Mouse (Mus musculus) midbrain, embryonic 10.5 days (tissue): ENCODE data around the gene Hba-a1. TPM values are rescaled to one million over a fixed set of nuclear protein-coding genes. Genes with fewer than 3 reads are reported as not detected.
"Not testable (repeated sequence)": the region's sequence is repeated elsewhere in the genome, so short reads cannot be mapped to it uniquely, and the experiment has no call there.

Experiments
- DNase-seq: peaks from one replicate; pipeline ENCODE4 v3.0.0-alpha.2; 2017; ENCODE audit warnings: low spot score
- H3K27ac ChIP-seq: fragments of 300-500 bp; sonication (generic); replicated peaks from 2 replicates; pipeline ENCODE4 v1.5.1; 2016; ENCODE audit warnings: mild to moderate bottlenecking
- H3K27me3 ChIP-seq: fragments of 300-500 bp; sonication (generic); 2 replicates; pipeline ENCODE4 v1.6.1; 2016; ENCODE audit warnings: low read depth, mild to moderate bottlenecking; ENCODE audit not compliant: poor library complexity, severe bottlenecking
- H3K36me3 ChIP-seq: fragments of 300-500 bp; sonication (generic); 2 replicates; pipeline ENCODE4 v1.6.1; 2016; ENCODE audit warnings: mild to moderate bottlenecking, moderate library complexity
- H3K4me1 ChIP-seq: fragments of 300-500 bp; sonication (generic); 2 replicates; pipeline ENCODE4 v1.6.1; 2016
- H3K4me3 ChIP-seq: fragments of 300-500 bp; sonication (generic); 2 replicates; pipeline ENCODE4 v1.5.1; 2016; ENCODE audit warnings: mild to moderate bottlenecking, moderate library complexity
- H3K9me3 ChIP-seq: fragments of 300-500 bp; sonication (generic); replicated peaks from 2 replicates; pipeline ENCODE4 v1.6.1; 2016; ENCODE audit warnings: mild to moderate bottlenecking
- WGBS: fragments of 180-500 bp; shearing (Covaris S2); methylation state at CpG from one replicate; pipeline ENCODE4 v1.1.7; 2016; 5-methylcytosine and 5-hydroxymethylcytosine counted together
- polyA plus RNA-seq: library from polyadenylated mRNA; unstranded; fragments of >200 nt; fragmentation: Nextera tagmentation; extraction: Ambion mirVana; gene quantifications from 2 replicates; pipeline ENCODE4 v1.2.1, GENCODE M21; 2016

Hba-a1 gene
- polyA plus RNA-seq, 1 experiment from 2014 or later, result 2,239 TPM

DNA sequence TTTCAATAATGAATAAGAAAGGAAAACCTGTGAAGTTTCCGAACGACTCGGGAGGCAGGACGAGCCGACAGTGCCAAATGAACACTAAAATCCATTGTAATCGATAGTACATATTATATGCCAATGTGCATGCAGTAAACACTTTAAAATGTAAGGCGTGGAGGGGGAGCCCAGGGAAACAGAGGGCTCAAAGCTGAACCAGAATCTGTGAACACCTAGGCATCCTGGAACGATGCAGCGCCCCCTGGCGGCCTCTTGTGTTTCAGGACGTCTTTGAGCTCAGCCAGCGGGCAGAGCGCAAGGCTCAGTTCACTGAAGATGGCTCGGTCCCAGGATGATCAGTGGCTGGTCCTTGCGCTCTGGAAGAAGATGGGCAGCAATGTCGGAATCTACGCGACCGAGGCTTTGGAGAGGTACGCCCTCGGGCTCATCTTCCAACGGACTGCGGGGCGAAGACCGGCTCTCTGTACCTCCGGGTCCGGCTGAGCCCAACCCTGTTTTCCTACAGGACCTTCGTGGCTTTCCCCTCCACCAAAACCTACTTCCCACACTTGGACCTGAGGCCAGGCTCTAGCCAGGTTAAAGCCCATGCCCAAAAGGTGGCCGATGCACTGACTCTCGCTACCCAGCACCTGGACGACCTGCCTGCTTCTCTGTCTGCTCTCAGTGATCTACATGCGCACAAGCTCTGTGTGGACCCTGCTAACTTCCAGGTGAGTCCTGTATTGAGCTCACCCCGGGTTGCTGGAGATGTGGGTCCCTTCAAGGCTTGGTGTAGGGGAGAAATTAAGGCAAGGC is 3.6 kb downstream of the Hba-a1 start, which contains the start of gene Hbq1b:
Hbq1b (plus strand) TSS at position 271 of the 798 bp plus-strand sequence.
- peaks cover 15% of the 10 kb centered on the region for H3K27me3 ChIP-seq
- H3K27ac ChIP-seq, H3K4me1 ChIP-seq, H3K36me3 ChIP-seq, H3K9me3 ChIP-seq: not testable (repeated sequence)
- peak within 1 kb of the TSS; percentile 45 for H3K4me3 ChIP-seq
- 21% methylated on average over 32 of the region's 33 CpGs for WGBS
- peak; percentile 67 for DNase-seq

DNA sequence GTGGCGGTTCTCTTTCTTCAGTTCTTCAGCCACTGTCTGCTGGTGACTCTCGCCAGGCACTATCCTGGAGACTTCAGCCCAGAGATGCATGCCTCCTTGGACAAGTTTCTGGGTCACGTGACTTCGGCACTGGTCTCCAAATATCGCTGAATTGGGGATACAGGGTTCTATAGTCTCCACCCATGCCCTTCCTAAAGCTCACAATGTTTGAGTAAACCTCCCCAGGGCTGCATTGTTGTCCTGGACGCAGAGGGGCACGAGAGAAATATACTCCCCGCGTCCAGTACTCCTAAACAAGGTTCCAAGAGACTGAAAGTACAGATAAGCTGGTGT is 4.1 kb downstream of the Hba-a1 start:
- 72% methylated on average over 9 of the region's 9 CpGs for WGBS
- Histone ChIP-seq H3K4me1 (no peaks in the 10 kb centered on the region), H3K36me3 (no peaks in the 10 kb centered on the region), H3K4me3 (peak overlapping the region; percentile 45; the same call in 1 of the 2 replicates), H3K27ac (no peak overlapping the region), H3K9me3 (no peaks in the 10 kb centered on the region), H3K27me3 (peaks cover 15% of the 10 kb centered on the region)
- no peak for DNase-seq

GRCm38 (mm10) chr11:32292819-32293218 is 9.5 kb downstream of the Hba-a1 start:
- H3K9me3 ChIP-seq, DNase-seq, H3K4me3 ChIP-seq, H3K4me1 ChIP-seq, H3K27ac ChIP-seq, H3K36me3 ChIP-seq: not testable (repeated sequence)
- 93% methylated on average over 4 of the region's 4 CpGs for WGBS
- H3K27me3 ChIP-seq, result peaks cover 13% of the 10 kb centered on the region

GRCm38 (mm10) chr11:32293479-32293878 is 10.2 kb downstream of the Hba-a1 start:
- not testable (repeated sequence) for H3K36me3 ChIP-seq, H3K27ac ChIP-seq, DNase-seq, H3K4me1 ChIP-seq, H3K9me3 ChIP-seq, H3K4me3 ChIP-seq
- peaks cover 10% of the 10 kb centered on the region for H3K27me3 ChIP-seq
- 77% methylated on average over 3 of the region's 3 CpGs for WGBS

- no CpG with 5 or more reads among the region's 4 CpGs for WGBS
- not testable (repeated sequence) for H3K9me3 ChIP-seq, DNase-seq, H3K27ac ChIP-seq, H3K4me1 ChIP-seq, H3K4me3 ChIP-seq, H3K36me3 ChIP-seq
- H3K27me3 ChIP-seq, result peaks cover 22% of the 10 kb centered on the region
These were observed 12.9 kb downstream of the Hba-a1 start, which contains the start of gene Hba-a2 for GRCm38 (mm10) chr11:32296203-32296602. Hba-a2 (plus strand) TSS chr11:32296489.

- H3K27ac ChIP-seq, H3K9me3 ChIP-seq, DNase-seq, H3K36me3 ChIP-seq, H3K4me1 ChIP-seq, H3K4me3 ChIP-seq: not testable (repeated sequence)
- 45% methylated on average over 2 of the region's 2 CpGs for WGBS
- H3K27me3 ChIP-seq, result peaks cover 27% of the 10 kb centered on the region
These were observed 14.1 kb downstream of the Hba-a1 start for GRCm38 (mm10) chr11:32297417-32297816.

- Histone ChIP-seq H3K36me3 (no peaks in the 10 kb centered on the region), H3K27me3 (peaks cover 27% of the 10 kb centered on the region), H3K27ac (no peak overlapping the region), H3K4me1 (0 out of 2 replicates have a peak, but pooled peaks cover 2% of the 10 kb centered on the region), H3K9me3 (no peaks in the 10 kb centered on the region), H3K4me3 (no peak overlapping the region)
- WGBS, result 86% methylated on average over 1 of the region's 1 CpGs
- no peak for DNase-seq
These were observed 14.7 kb downstream of the Hba-a1 start for GRCm38 (mm10) chr11:32297866-32298531.

DNA sequence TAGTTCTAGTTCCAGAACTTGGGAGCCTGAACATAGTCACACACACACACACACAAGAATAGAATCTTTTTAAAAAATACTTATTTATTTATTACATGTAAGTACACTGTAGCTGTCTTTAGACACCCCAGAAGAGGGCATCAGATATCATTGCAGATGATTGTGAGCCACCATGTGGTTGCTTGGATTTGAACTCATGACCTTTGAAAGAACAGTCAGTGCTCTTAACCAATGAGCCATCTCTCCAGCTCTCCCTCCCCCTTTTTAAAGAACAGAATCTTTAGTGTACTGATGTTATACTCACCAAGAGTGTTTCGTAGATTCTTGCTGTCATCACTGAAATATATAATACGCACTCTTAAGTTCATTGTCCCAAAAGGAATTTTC is 15.2 kb downstream of the Hba-a1 start:
- Histone ChIP-seq H3K27me3 (peaks cover 27% of the 10 kb centered on the region), H3K27ac (no peak overlapping the region), H3K4me1 (0 out of 2 replicates have a peak, but pooled peaks cover 2% of the 10 kb centered on the region), H3K9me3 (no peaks in the 10 kb centered on the region), H3K36me3 (no peaks in the 10 kb centered on the region), H3K4me3 (no peak overlapping the region)
- no peak for DNase-seq
- 96% methylated on average over 2 of the region's 2 CpGs for WGBS

- H3K4me3 ChIP-seq, result peak within 1 kb of the TSS; percentile 43
- H3K4me1 ChIP-seq, H3K36me3 ChIP-seq, H3K27ac ChIP-seq, H3K9me3 ChIP-seq: not testable (repeated sequence)
- DNase-seq, result peak; percentile 52
- 8% methylated on average over 16 of the region's 16 CpGs for WGBS
- peaks cover 27% of the 10 kb centered on the region for H3K27me3 ChIP-seq
These were observed 16.6 kb downstream of the Hba-a1 start, which contains the start of gene Hbq1a for GRCm38 (mm10) chr11:32299865-32300264. Hbq1a (plus strand) TSS chr11:32300069.

GRCm38 (mm10) chr11:32300279-32301267 is 17.3 kb downstream of the Hba-a1 start:
- Histone ChIP-seq H3K9me3 (no peaks in the 10 kb centered on the region), H3K4me3 (peak overlapping the region; percentile 43), H3K27ac (no peak overlapping the region), H3K36me3 (no peaks in the 10 kb centered on the region), H3K27me3 (peaks cover 27% of the 10 kb centered on the region), H3K4me1 (0 out of 2 replicates have a peak, but pooled peaks cover 2% of the 10 kb centered on the region)
- DNase-seq, result no peak
- 51% methylated on average over 16 of the region's 17 CpGs for WGBS

- Histone ChIP-seq H3K27ac (no peak overlapping the region), H3K4me1 (0 out of 2 replicates have a peak, but pooled peaks cover 2% of the 10 kb centered on the region), H3K27me3 (peaks cover 27% of the 10 kb centered on the region), H3K9me3 (no peaks in the 10 kb centered on the region), H3K4me3 (no peak overlapping the region), H3K36me3 (no peaks in the 10 kb centered on the region)
- DNase-seq, result no peak
- WGBS, result 78% methylated on average over 1 of the region's 1 CpGs
These were observed 18.2 kb downstream of the Hba-a1 start for GRCm38 (mm10) chr11:32301506-32301905.

DNA sequence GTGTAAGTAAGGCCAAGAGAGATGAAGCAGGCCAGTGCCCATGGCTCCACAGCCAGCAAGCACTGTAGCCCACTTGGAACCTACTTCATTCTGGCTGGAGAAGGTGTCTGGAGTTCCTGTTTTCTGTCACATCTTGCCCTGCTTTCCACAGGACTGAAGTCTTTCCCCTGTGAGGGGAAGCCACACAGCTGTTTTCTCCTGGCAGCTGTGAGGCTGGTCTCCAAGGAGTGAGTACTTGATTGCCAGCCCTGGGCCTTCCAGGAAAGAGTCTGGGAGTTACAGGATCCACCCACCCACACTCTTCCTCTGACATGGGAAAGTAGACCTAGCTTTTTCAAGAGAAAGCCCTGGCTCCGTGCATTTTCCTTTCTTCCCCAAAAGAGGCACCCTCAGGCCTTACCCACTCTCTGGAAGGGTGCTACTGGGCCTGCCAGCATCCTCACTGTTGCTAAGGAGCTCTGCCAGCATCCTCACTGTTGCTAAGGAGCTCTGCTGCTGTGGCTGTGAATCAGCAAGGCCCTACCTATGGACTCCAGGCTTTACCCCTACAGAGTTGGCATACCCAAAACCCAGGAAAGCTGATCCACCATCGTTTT is 19.6 kb downstream of the Hba-a1 start:
- 43% methylated on average over 2 of the region's 2 CpGs for WGBS
- Histone ChIP-seq H3K36me3 (no peaks in the 10 kb centered on the region), H3K4me3 (no peak overlapping the region), H3K27ac (no peak overlapping the region), H3K9me3 (no peaks in the 10 kb centered on the region), H3K4me1 (peaks cover 5% of the 10 kb centered on the region), H3K27me3 (peaks cover 21% of the 10 kb centered on the region)
- no peak for DNase-seq
